Mouse (Mus musculus): Measurements from ENCODE around the gene 1700069L16Rik.

The 1700069L16Rik gene

GRCm38 (mm10) chr5:113644520-113644919 is 80.1 kb downstream of the 1700069L16Rik start:
- DNase-seq (ENCODE audit: low read depth), result peak; percentile 17

- DNase-seq (ENCODE audit: low read depth), result no peak
These were observed 81.3 kb downstream of the 1700069L16Rik start for GRCm38 (mm10) chr5:113643107-113643848.

Data from 416B (cell line).